Mouse (Mus musculus): Measurements from ENCODE around the gene Olfr61.
"Not testable (repeated sequence)": the region's sequence is repeated elsewhere in the genome, so short reads cannot be mapped to it uniquely, and the experiment has no call there.

The Olfr61 gene

DNA sequence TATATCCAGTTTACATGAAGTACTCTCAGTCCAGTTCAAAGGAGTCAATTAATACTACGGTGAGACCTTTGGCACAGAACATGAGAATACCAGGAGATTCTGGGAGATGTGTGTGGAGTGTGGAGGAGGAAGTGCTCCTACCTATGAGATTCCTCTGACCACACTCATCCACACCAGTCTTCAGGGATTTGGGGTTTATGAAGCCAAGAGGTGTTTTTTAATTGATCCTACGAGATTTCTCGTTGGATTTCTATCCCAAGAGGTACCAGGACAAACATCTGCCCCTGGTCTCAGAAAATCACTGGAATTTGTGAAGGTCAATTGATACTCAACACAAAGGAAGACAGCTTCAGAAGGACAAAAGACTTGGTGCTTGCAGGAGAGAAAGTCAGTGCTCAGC, at the start of gene Olfr61:
Olfr61 (plus strand) TSS at position 301 of the 400 bp plus-strand sequence.
- not testable (repeated sequence) for DNase-seq

DNA sequence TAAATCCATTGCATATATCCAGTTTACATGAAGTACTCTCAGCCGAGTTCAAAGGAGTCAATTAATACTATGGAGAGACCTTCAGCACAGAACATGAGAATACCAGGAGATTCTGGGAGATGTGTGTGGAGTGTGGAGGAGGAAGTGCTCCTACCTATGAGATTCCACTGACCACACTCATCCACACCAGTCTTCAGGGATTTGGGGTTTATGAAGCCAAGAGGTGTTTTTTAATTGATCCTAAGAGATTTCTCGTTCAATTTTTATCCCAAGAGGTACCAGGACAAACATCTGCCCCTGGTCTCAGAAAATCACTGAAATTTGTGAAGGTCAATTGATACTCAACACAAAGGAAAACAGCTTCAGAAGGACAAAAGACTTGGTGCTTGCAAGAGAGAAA, 27.8 kb upstream of the Olfr61 start, which contains the start of gene Olfr46:
Olfr46 (plus strand) TSS at position 301 of the 400 bp plus-strand sequence.
- not testable (repeated sequence) for DNase-seq

DNA sequence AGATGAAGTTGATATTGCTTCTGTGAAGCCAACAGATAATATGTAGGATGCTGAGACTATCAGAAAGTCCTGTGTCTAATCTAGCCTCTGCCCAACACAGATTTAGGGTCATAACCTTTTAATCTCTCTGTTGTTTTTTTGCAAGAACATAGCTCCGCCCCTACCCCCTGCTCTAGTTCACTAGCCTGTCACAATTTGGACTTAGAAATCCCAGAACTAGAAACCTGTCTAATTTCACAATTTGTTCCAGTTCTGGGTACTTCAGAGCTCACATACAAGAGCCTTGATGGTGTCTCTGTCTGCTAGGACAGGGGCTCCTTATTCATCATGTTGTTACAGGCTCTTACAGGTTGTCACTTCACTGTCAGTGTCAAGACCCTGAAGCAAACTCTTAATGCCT, 1.8 kb downstream of the Olfr61 start:
- DNase-seq, result no peak

DNA sequence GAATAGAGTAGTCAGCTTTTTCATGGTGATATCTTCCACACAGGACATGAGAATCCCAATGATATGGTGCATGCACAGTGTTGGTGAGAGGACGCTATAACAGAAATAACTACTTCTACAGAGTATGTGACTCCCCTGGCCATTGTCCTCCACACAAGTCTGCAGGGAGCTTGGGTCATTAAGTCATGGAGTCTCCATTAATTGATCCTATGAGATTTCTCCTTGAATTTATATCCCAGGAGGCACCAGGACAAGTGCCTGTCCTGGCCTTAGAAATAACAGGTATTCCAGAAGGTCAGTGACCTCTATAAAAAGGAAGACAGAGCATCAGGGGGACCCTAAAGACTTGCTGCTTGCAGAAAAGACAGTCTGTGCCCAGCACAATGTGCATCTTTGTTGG, 17.4 kb downstream of the Olfr61 start, which contains the start of gene Olfr53:
Olfr53 (plus strand) TSS at position 301 of the 400 bp plus-strand sequence.
- DNase-seq, result no peak

DNA sequence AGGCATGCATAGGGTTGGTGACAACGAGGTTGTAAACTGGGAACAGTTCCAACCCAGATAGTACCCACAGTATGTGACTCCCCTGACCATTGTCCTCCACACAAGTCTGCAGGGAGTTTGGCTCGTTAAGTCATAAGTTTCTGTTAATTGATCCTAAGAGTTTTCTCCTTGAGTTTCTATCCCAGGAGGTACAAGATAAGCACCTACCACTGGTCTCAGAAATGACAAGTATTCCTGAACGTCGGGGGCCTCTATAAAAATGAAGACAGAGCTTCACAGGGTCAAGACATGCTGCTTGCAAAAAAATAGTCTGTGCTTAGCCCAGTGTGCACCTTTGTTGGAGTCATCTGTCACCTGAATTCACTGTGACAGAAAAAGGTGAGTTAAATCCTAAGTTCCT, 30.9 kb downstream of the Olfr61 start, which contains the start of gene Olfr539:
Olfr539 (plus strand) TSS at position 301 of the 400 bp plus-strand sequence.
- no peak for DNase-seq

DNA sequence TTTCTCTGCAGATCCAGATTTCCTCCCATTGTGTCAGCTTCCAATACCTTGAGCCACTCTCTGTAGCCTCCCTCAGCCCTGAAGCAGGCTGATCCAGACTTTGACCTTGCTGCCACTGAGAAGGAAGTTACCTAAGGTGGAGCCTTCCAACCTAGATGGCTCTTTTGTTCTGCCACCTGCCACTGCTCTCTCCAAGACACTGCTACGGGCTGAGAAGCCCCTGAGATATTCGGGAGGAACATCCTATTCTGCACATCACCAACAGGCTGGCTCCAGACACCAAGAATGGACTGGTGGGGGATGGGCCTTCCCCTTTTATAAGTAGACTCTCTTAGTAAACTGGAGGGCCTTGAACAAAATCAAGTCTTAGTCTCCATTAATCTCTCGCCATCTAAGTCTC, 41.9 kb downstream of the Olfr61 start:
- not testable (repeated sequence) for DNase-seq

DNA sequence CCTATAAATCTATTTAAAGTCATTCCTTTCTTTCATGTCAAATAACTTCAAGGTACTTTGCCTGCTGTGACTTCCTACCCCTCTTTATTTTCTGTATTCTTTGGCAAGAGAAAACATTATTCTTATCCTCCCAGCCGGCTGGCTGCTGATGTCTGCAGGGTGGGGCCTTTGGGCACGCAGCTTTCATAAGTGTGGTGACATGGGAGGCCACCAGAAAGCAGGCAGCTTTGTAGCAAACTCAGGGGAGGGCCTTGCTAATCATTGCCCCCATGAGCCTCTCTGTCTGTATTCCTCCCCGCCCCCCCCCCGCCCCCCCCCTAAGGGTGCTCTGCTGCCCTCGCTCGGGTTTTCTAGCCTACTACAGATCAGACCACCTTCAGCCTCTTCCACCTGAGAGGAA, 47.1 kb downstream of the Olfr61 start:
- DNase-seq, result no peak

DNA sequence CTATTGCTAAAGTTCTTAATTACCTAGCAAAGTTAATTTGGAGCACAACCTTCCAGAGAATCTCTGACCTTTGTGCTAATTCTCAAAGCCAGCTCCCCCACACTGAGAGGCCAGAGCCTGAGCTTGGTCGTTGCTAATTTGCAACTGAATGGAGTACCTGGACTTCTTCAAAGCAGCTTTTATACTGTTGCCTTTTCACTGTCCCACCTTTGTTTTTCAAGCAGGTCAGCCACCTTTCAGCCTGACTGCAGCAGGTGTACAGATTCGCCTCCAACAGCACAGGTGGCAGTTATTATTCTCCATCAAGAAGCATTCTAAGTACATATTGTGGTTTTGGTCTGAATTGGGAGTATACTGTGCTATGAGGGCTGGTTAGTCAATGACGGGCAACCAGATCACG, 50.8 kb downstream of the Olfr61 start:
- DNase-seq, result not testable (repeated sequence)

DNA sequence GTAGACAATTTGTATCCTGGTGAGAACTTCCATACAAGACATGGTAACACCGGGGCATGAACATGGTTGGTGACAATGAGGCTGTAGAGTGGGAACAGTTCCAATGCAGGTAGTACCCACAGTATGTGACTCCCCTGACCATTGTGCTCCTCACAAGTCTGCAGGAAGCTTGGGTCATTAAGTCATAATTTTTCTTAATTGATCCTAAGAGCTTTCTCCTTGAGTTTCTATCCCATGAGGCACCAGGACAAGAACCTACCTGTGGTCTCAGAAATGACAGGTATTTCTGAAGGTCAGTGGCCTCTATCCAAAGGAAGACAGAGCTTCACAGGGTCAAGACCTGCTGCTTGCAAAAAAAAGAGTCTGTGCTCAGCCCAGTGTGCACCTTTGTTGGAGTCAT, 52.9 kb downstream of the Olfr61 start, which contains the start of gene Olfr45:
Olfr45 (plus strand) TSS at position 301 of the 400 bp plus-strand sequence.
- DNase-seq, result no peak

All from kidney, adult 18-20 months (tissue).